ENCODE assay signal across 10 mouse cellular contexts in genomic region chr12:92246790-92247451, GRCm38 (mm10).
DNase-seq lines count a peak whose midpoint lies in the region; ATAC-seq lines count a peak whose summit lies in the region.
"Had no signal": no experiment of that assay in that cellular context is flagged by ENCODE, and none has a peak within 500 bp of the region (broad histone marks: within the 10 kb centered on the region; RNA-seq: fewer than 3 reads in every experiment).

No protein-coding gene starts in this region.

- H3K4me2 ChIP-seq in heart, embryonic 13.5 days: no peak overlapping the region
- no peak overlapping the region for H3K4me2 ChIP-seq in forebrain, embryonic 15.5 days (replicated peaks)
- no peak overlapping the region for H3K4me2 ChIP-seq in midbrain, embryonic 13.5 days (replicated peaks)

- no peak for DNase-seq in heart, postnatal 36 days
- peak; percentile 36 for DNase-seq in brain, adult 2 months (ENCODE audit: low read depth, low spot score)
- no peak for DNase-seq in right cerebral cortex, postnatal 14 days
- DNase-seq in thymus, postnatal 25 days: no peak
- DNase-seq in right cerebral cortex, adult 18-20 months: no peak
- DNase-seq: heart, postnatal 14 days; lung, adult 2 months had no signal

- ATAC-seq in heart, embryonic 13.5 days (ENCODE audit: extremely low read depth, insufficient number of reproducible peaks, low FRiP score, low TSS enrichment): no peak
- peak; percentile 95 for ATAC-seq in forebrain, embryonic 15.5 days (replicated peaks)
- peak; percentile 93 for ATAC-seq in midbrain, embryonic 13.5 days

- H3K27me3 ChIP-seq in heart, embryonic 13.5 days (replicated peaks): no peaks in the 10 kb centered on the region
- no peaks in the 10 kb centered on the region for H3K27me3 ChIP-seq in forebrain, embryonic 15.5 days
- no peaks in the 10 kb centered on the region; the same call in 1 of the 2 replicates for H3K27me3 ChIP-seq in midbrain, embryonic 13.5 days

- no peak overlapping the region for H3K4me3 ChIP-seq in heart, embryonic 13.5 days
- H3K4me3 ChIP-seq in forebrain, embryonic 15.5 days: no peak overlapping the region
- no peak overlapping the region for H3K4me3 ChIP-seq in midbrain, embryonic 13.5 days (replicated peaks)

- WGBS in heart, embryonic 13.5 days: 39% methylated on average over 6 of the region's 6 CpGs
- WGBS in forebrain, embryonic 15.5 days: 8% methylated on average over 6 of the region's 6 CpGs
- WGBS in midbrain, embryonic 13.5 days: 17% methylated on average over 6 of the region's 6 CpGs

- no peak overlapping the region for H3K9ac ChIP-seq in heart, embryonic 13.5 days
- H3K9ac ChIP-seq in forebrain, embryonic 15.5 days (replicated peaks): no peak overlapping the region
- H3K9ac ChIP-seq in midbrain, embryonic 13.5 days (replicated peaks): no peak overlapping the region

- intact Hi-C loops in heart, postnatal 36 days (cut with DNase I): no loop called here

- H3K9me3 ChIP-seq in heart, embryonic 13.5 days: no peaks in the 10 kb centered on the region
- H3K9me3 ChIP-seq in forebrain, embryonic 15.5 days: no peaks in the 10 kb centered on the region
- no peaks in the 10 kb centered on the region for H3K9me3 ChIP-seq in midbrain, embryonic 13.5 days

- H3K36me3 ChIP-seq in heart, embryonic 13.5 days: no peaks in the 10 kb centered on the region
- H3K36me3 ChIP-seq in forebrain, embryonic 15.5 days: no peaks in the 10 kb centered on the region
- no peaks in the 10 kb centered on the region for H3K36me3 ChIP-seq in midbrain, embryonic 13.5 days

- 0 out of 2 replicates have a peak, but pooled peaks cover 3% of the 10 kb centered on the region for H3K4me1 ChIP-seq in heart, embryonic 13.5 days
- peaks cover 8% of the 10 kb centered on the region for H3K4me1 ChIP-seq in forebrain, embryonic 15.5 days
- peaks cover 17% of the 10 kb centered on the region for H3K4me1 ChIP-seq in midbrain, embryonic 13.5 days (replicated peaks)

- 0 out of 2 replicates have a peak overlapping the region, but pooled peaks have one; percentile 28 for H3K27ac ChIP-seq in heart, embryonic 13.5 days (replicated peaks)
- H3K27ac ChIP-seq in forebrain, embryonic 15.5 days (replicated peaks): peak overlapping the region; percentile 44; the same call in 1 of the 2 replicates
- H3K27ac ChIP-seq in midbrain, embryonic 13.5 days: 0 out of 2 replicates have a peak overlapping the region, but pooled peaks have one; percentile 26
